Mouse (Mus musculus): ENCODE results near the gene Grasp. TPM values are rescaled to one million over a fixed set of nuclear protein-coding genes. Genes with fewer than 3 reads are reported as not detected.

Grasp gene
- total RNA-seq, 2 experiments from 2014 or later, result not detected

GRCm38 (mm10) chr15:101222897-101223482, 998 bp upstream of the Grasp start:
- ATAC-seq (replicated peaks; ENCODE audit: low FRiP score, poor library complexity, severe bottlenecking), result no peak

GRCm38 (mm10) chr15:101223596-101223995, 392 bp upstream of the Grasp start:
- no peak for ATAC-seq (replicated peaks; ENCODE audit: low FRiP score, poor library complexity, severe bottlenecking)

GRCm38 (mm10) chr15:101224977-101225376, 989 bp downstream of the Grasp start:
- no peak for ATAC-seq (replicated peaks; ENCODE audit: low FRiP score, poor library complexity, severe bottlenecking)

- ATAC-seq (replicated peaks; ENCODE audit: low FRiP score, poor library complexity, severe bottlenecking), result no peak
Measured at GRCm38 (mm10) chr15:101227971-101228370, 4.0 kb downstream of the Grasp start.

GRCm38 (mm10) chr15:101228866-101229590, 5.0 kb downstream of the Grasp start:
- no peak for ATAC-seq (replicated peaks; ENCODE audit: low FRiP score, poor library complexity, severe bottlenecking)

GRCm38 (mm10) chr15:101230503-101230902, 6.5 kb downstream of the Grasp start:
- no peak for ATAC-seq (replicated peaks; ENCODE audit: low FRiP score, poor library complexity, severe bottlenecking)

GRCm38 (mm10) chr15:101230995-101231647, 7.1 kb downstream of the Grasp start:
- 0 out of 2 replicates have a peak, but pooled peaks have one; percentile 46 for ATAC-seq (replicated peaks; ENCODE audit: low FRiP score, poor library complexity, severe bottlenecking)

GRCm38 (mm10) chr15:101231648-101232180, 7.7 kb downstream of the Grasp start:
- ATAC-seq (replicated peaks; ENCODE audit: low FRiP score, poor library complexity, severe bottlenecking), result no peak

GRCm38 (mm10) chr15:101232607-101233006, 8.6 kb downstream of the Grasp start:
- no peak for ATAC-seq (replicated peaks; ENCODE audit: low FRiP score, poor library complexity, severe bottlenecking)

GRCm38 (mm10) chr15:101233183-101233582, 9.2 kb downstream of the Grasp start:
- ATAC-seq (replicated peaks; ENCODE audit: low FRiP score, poor library complexity, severe bottlenecking), result no peak

- no peak for ATAC-seq (replicated peaks; ENCODE audit: low FRiP score, poor library complexity, severe bottlenecking)
Measured at GRCm38 (mm10) chr15:101233641-101234275, 9.8 kb downstream of the Grasp start.

GRCm38 (mm10) chr15:101234611-101235341, 10.8 kb downstream of the Grasp start:
- ATAC-seq (replicated peaks; ENCODE audit: low FRiP score, poor library complexity, severe bottlenecking), result no peak

- ATAC-seq (replicated peaks; ENCODE audit: low FRiP score, poor library complexity, severe bottlenecking), result no peak
Measured at GRCm38 (mm10) chr15:101235342-101235698, 11.3 kb downstream of the Grasp start.

GRCm38 (mm10) chr15:101235728-101236327, 11.8 kb downstream of the Grasp start:
- no peak for ATAC-seq (replicated peaks; ENCODE audit: low FRiP score, poor library complexity, severe bottlenecking)

GRCm38 (mm10) chr15:101236878-101237277, 12.9 kb downstream of the Grasp start:
- ATAC-seq (replicated peaks; ENCODE audit: low FRiP score, poor library complexity, severe bottlenecking), result no peak

- no peak for ATAC-seq (replicated peaks; ENCODE audit: low FRiP score, poor library complexity, severe bottlenecking)
Measured at GRCm38 (mm10) chr15:101238885-101239511, 15.0 kb downstream of the Grasp start.

- ATAC-seq (replicated peaks; ENCODE audit: low FRiP score, poor library complexity, severe bottlenecking), result no peak
Measured at GRCm38 (mm10) chr15:101239821-101240220, 15.8 kb downstream of the Grasp start.

GRCm38 (mm10) chr15:101240799-101241204, 16.8 kb downstream of the Grasp start:
- 0 out of 2 replicates have a peak, but pooled peaks have one; percentile 47 for ATAC-seq (replicated peaks; ENCODE audit: low FRiP score, poor library complexity, severe bottlenecking)

- ATAC-seq (replicated peaks; ENCODE audit: low FRiP score, poor library complexity, severe bottlenecking), result no peak
Measured at GRCm38 (mm10) chr15:101241236-101241635, 17.2 kb downstream of the Grasp start.

Measured in erythroid progenitor cell, adult 5-6 weeks (primary cell).